ENCODE assay signal across 17 mouse cellular contexts in genomic region chr16:75867400-75867799, GRCm38 (mm10).
"Had no signal": no experiment of that assay in that cellular context is flagged by ENCODE, and none has a peak within 500 bp of the region (broad histone marks: within the 10 kb centered on the region; RNA-seq: fewer than 3 reads in every experiment).

No protein-coding gene starts in this region.

- H3K9ac ChIP-seq: liver, embryonic 15.5 days; lung, embryonic 15.5 days; midbrain, embryonic 13.5 days; midbrain, embryonic 15.5 days; neural tube, embryonic 12.5 days; stomach, embryonic 15.5 days had no signal

- H3K4me1 ChIP-seq: lung, embryonic 15.5 days; midbrain, embryonic 13.5 days; midbrain, embryonic 15.5 days; neural tube, embryonic 12.5 days; stomach, embryonic 15.5 days had no signal

- ATAC-seq: lung, postnatal 0 days; midbrain, embryonic 13.5 days; midbrain, embryonic 15.5 days had no signal

- H3K9me3 ChIP-seq: liver, embryonic 15.5 days; lung, embryonic 15.5 days; midbrain, embryonic 13.5 days; midbrain, embryonic 15.5 days; neural tube, embryonic 12.5 days; stomach, embryonic 15.5 days had no signal

- H3K4me2 ChIP-seq: liver, embryonic 15.5 days; lung, embryonic 15.5 days; midbrain, embryonic 11.5 days; midbrain, embryonic 13.5 days; midbrain, embryonic 15.5 days; neural tube, embryonic 12.5 days; stomach, embryonic 15.5 days had no signal

- H3K4me3 ChIP-seq: liver, embryonic 15.5 days; lung, embryonic 15.5 days; midbrain, embryonic 13.5 days; midbrain, embryonic 15.5 days; neural tube, embryonic 12.5 days; stomach, embryonic 15.5 days had no signal

- DNase-seq: lung, adult 2 months; lung, postnatal 14 days; lung, postnatal 36 days; right cerebral cortex, postnatal 14 days; thymus, adult 2 months; thymus, postnatal 25 days; thymus, postnatal 4 days had no signal

- H3K27ac ChIP-seq: liver, embryonic 15.5 days; lung, embryonic 15.5 days; macrophage; midbrain, embryonic 13.5 days; midbrain, embryonic 15.5 days; neural tube, embryonic 12.5 days; stomach, embryonic 15.5 days; stomach, postnatal 0 days had no signal

- H3K27me3 ChIP-seq: liver, embryonic 15.5 days; lung, embryonic 15.5 days; midbrain, embryonic 13.5 days; midbrain, embryonic 15.5 days; neural tube, embryonic 12.5 days; stomach, embryonic 15.5 days had no signal

- H3K36me3 ChIP-seq: lung, embryonic 15.5 days; midbrain, embryonic 13.5 days; midbrain, embryonic 15.5 days; neural tube, embryonic 12.5 days; stomach, embryonic 15.5 days had no signal
